Mouse (Mus musculus) heart, adult 2 months (tissue): ENCODE data around the gene Adgrv1.

Experiments used
- CTCF ChIP-seq: fragments of 200-600 bp; IDR thresholded peaks from 2 replicates; pipeline ENCODE4 v1.8.1; 2022; ENCODE audit warnings: antibody characterized with exemption, mild to moderate bottlenecking, moderate library complexity
- EP300 ChIP-seq: fragments of 200-500 bp; IDR thresholded peaks from 2 replicates; pipeline ENCODE4 v1.6.1; 2011; ENCODE audit warnings: low read depth, low read length, control low read depth; ENCODE audit not compliant: insufficient read depth
- POLR2A ChIP-seq: fragments of 200-500 bp; IDR thresholded peaks from 2 replicates; pipeline ENCODE4 v1.6.1; 2011; ENCODE audit warnings: mild to moderate bottlenecking, low read depth, low read length, control low read depth; ENCODE audit not compliant: insufficient read depth

DNA sequence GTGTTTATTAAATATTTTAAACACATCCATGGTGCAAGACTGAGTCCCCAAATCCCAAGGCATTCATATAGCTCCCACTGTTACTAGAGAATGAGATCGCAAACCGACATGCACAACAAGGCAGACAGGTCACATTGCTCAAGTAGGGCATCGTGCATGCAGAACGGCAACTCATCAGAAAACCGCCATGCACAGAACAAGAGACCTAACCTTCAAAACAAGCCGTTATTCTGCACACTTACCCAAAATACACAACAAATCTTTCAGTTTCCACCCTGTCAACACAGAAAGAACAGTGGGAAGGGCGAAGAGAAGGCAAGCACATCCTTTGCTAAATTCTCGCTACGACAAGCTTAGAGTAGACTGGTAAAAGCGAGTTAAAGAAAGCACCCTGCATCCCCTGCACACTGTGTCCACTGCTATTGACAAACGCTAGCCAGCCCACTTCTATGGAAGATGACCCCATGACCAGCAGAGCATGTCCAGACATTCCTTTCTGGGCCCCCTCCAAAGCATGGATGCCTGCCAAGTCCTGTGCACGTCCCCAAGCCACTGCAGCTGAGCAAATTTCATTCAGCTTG, 62.6 kb downstream of the Adgrv1 start:
- TF ChIP-seq EP300 (no peak), CTCF (no peak), POLR2A (no peak)
